Mouse (Mus musculus): ENCODE measurements at regions not wholly inside any gene's neighbourhood (a gene's known extent, or its start where the extent isn't known, plus 50 kb on each side); places are given as distances from the start of the nearest gene placed in this dataset.
A peak's percentile ranks its signal among the peaks of the same experiment; 100 is the strongest.

DNA sequence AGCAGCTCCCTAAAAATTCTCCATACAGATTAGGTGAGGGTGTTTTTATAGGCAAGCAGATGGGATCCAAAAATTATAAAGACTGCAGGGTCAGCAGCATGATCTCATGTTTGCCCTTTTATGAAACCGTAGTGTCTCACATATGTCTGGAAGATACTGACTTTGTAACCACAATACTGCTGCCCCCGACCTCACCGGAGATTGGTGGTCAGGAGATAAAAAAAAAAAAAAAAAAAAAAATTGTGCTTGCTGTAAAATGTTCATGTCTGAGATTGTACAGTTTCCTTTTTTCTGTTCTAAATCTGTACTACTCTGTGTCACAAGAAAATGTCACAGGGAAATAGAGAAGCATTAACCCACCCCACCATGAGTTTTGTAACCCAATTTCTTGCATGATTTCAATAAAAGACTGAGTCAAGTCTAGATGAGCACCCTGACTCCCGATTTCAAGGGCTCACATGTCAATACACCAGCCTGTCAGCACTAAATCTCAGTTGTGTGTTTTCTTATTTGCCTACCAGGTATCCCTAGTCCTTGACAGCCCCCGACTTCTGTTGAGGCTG, 169.5 kb upstream of the Ipo5 start:
- DNase-seq: no peak
- Histone ChIP-seq H3K4me1 (ENCODE audit: insufficient read depth) (no peaks in the 10 kb centered on the region), H3K27me3 (ENCODE audit: insufficient read depth, low read length) (no peaks in the 10 kb centered on the region), H3K4me2 (no peak overlapping the region), H3K9ac (no peak overlapping the region), H3K4me3 (ENCODE audit: low read depth, low read length) (no peak overlapping the region), H3K27ac (ENCODE audit: low read depth) (no peak overlapping the region), H3K9me3 (ENCODE audit: low read depth, low read length) (no peaks in the 10 kb centered on the region), H3K36me3 (ENCODE audit: insufficient read depth) (no peaks in the 10 kb centered on the region)
- no peak for ATAC-seq (ENCODE audit: insufficient read depth)
- TF ChIP-seq CTCF (IDR thresholded peaks at IDR 0.05; ENCODE audit: low read depth): no peak
- 79% methylated on average over 5 of the region's 5 CpGs for WGBS

DNA sequence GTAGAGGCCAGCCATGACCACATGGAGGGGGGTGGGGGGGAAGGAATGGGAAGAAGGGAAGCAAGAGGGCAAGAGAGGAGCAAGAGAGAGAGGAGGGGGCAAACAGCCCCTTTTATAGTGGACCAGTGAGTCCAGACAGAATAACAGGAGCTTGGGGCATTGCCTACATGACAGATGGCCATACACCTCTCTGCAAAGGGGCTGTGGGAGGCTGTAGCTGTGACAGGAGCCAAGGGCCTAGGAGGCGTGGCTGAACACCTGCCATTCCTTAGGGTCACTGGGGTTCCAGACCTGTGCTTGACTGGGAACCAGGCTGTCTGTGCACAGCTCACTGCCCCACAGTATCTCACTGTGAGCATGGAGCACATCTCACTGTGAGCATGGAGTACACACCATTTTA, 157.0 kb upstream of the Ipo5 start:
- 86% methylated on average over 1 of the region's 1 CpGs for WGBS
- Histone ChIP-seq H3K36me3 (ENCODE audit: insufficient read depth) (no peaks in the 10 kb centered on the region), H3K9me3 (ENCODE audit: low read depth, low read length) (no peaks in the 10 kb centered on the region), H3K4me1 (ENCODE audit: insufficient read depth) (no peaks in the 10 kb centered on the region), H3K27me3 (ENCODE audit: insufficient read depth, low read length) (no peaks in the 10 kb centered on the region), H3K4me3 (ENCODE audit: low read depth, low read length) (no peak overlapping the region), H3K27ac (ENCODE audit: low read depth) (no peak overlapping the region), H3K4me2 (no peak overlapping the region), H3K9ac (no peak overlapping the region)
- no peak for TF ChIP-seq CTCF (IDR thresholded peaks at IDR 0.05; ENCODE audit: low read depth)
- DNase-seq (no peak), ATAC-seq (ENCODE audit: insufficient read depth) (no peak)

DNA sequence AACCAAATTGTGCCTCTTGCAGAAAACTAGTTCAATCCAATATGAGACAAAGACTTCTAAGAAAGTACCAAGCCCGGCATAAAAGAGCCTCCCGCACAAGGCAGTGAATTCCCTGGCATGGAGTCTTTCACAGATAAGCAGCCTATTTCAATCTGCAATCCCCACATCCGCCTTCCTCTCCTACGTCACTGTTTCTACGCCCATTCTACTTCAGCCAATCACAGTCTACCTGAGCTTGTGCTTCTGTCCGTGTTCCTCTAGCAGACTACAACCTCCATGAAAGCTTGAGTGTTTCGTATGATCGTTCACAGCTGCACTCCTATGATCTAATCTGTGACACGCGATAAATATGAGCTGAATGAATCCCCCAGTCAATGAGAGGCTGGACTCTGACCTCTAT, 155.6 kb upstream of the Ipo5 start:
- no peak for TF ChIP-seq CTCF (IDR thresholded peaks at IDR 0.05; ENCODE audit: low read depth)
- Histone ChIP-seq H3K9me3 (ENCODE audit: low read depth, low read length) (no peaks in the 10 kb centered on the region), H3K36me3 (ENCODE audit: insufficient read depth) (no peaks in the 10 kb centered on the region), H3K4me1 (ENCODE audit: insufficient read depth) (no peaks in the 10 kb centered on the region), H3K27ac (ENCODE audit: low read depth) (no peak overlapping the region), H3K9ac (no peak overlapping the region), H3K4me2 (no peak overlapping the region), H3K27me3 (ENCODE audit: insufficient read depth, low read length) (no peaks in the 10 kb centered on the region), H3K4me3 (ENCODE audit: low read depth, low read length) (no peak overlapping the region)
- 51% methylated on average over 10 of the region's 10 CpGs for whole genome bisulfite sequencing
- ATAC-seq (ENCODE audit: insufficient read depth) (peak; percentile 75), DNase-seq (peak; percentile 62)

DNA sequence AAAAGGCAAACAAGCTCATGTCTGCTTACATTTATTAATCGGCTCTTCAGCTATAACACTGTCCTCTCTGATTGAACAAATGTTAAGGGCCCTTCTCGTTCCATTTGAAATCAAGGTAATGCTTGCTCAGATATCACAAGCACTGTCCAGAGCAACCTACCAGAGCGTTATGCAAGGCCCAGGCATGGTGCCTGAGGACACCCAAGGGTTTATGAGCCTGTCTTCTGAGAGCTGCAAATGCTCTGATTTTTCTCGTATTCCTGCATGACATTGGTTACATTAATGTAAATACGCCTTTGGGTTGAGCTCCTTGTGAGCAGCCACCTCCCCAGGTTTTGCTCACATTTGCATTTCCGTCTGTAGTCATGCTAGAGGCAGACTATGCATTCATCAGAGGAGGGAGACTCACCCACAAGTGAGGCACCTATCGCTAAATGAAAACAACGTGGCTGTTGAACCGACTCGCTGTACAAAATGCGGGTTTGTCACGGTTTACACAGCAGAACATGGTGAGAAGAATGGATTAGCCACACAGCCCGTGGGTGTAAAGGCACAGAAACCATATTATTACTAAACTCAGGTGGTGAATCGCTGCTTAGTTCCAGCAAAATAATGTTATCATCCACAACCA, 152.7 kb upstream of the Ipo5 start:
- ATAC-seq (ENCODE audit: insufficient read depth) (no peak), DNase-seq (no peak)
- Histone ChIP-seq H3K9ac (no peak overlapping the region), H3K4me2 (no peak overlapping the region), H3K36me3 (ENCODE audit: insufficient read depth) (no peaks in the 10 kb centered on the region), H3K27ac (ENCODE audit: low read depth) (no peak overlapping the region), H3K4me3 (ENCODE audit: low read depth, low read length) (no peak overlapping the region), H3K27me3 (ENCODE audit: insufficient read depth, low read length) (no peaks in the 10 kb centered on the region), H3K9me3 (ENCODE audit: low read depth, low read length) (no peaks in the 10 kb centered on the region), H3K4me1 (ENCODE audit: insufficient read depth) (no peaks in the 10 kb centered on the region)
- 78% methylated on average over 14 of the region's 14 CpGs for WGBS
- no peak for TF ChIP-seq CTCF (IDR thresholded peaks at IDR 0.05; ENCODE audit: low read depth)

DNA sequence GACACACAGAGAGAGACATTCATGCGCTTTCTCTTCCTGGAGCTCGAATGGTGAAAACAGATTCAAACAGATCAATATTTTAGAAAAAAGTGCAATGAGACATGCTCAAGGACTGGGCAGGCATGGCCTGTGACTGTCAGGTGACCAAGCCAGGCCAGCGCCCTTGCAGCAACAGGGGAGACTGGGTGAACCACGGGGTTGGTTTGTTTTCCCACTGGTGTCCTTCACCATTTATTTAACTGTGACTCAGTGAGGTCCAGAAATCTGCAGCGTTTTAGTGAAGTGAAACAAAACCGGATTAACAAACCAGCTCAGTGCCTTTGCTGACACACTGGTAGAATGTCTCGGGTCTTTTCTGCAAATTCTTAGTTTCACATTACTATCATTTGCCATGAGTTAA, 148.9 kb upstream of the Ipo5 start:
- H3K36me3 ChIP-seq (ENCODE audit: insufficient read depth): no peaks in the 10 kb centered on the region
- no peak for TF ChIP-seq CTCF (IDR thresholded peaks at IDR 0.05; ENCODE audit: low read depth)
- H3K4me3 ChIP-seq (ENCODE audit: low read depth, low read length): no peak overlapping the region
- no peak overlapping the region for H3K4me2 ChIP-seq
- H3K9me3 ChIP-seq (ENCODE audit: low read depth, low read length): no peaks in the 10 kb centered on the region
- H3K27ac ChIP-seq (ENCODE audit: low read depth): no peak overlapping the region
- H3K4me1 ChIP-seq (ENCODE audit: insufficient read depth): no peaks in the 10 kb centered on the region
- no peaks in the 10 kb centered on the region for H3K27me3 ChIP-seq (ENCODE audit: insufficient read depth, low read length)
- ATAC-seq (ENCODE audit: insufficient read depth) (no peak), DNase-seq (no peak)
- no peak overlapping the region for H3K9ac ChIP-seq
- WGBS: 58% methylated on average over 7 of the region's 7 CpGs

DNA sequence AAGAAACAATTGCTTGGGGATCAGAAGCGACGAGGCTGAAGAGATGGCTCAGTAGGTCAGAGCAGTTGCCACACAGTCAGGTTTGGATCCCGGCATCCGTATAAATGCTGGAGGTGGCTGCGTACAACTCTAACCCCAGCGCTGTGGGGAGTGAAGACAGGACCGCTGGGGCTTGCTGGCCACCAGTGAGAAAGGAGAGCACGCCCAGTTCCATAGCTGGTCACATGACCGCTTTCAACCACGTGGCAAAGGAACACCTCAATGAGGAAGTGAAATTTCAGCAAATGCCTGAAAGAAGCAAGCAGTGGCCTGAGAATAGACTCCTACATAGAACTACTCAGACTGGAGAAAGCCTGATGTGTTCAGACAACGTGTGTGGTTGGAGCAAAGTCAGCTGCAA, 148.3 kb upstream of the Ipo5 start:
- Histone ChIP-seq H3K4me1 (ENCODE audit: insufficient read depth) (no peaks in the 10 kb centered on the region), H3K36me3 (ENCODE audit: insufficient read depth) (no peaks in the 10 kb centered on the region), H3K9me3 (ENCODE audit: low read depth, low read length) (no peaks in the 10 kb centered on the region), H3K4me2 (no peak overlapping the region), H3K4me3 (ENCODE audit: low read depth, low read length) (no peak overlapping the region), H3K9ac (no peak overlapping the region), H3K27me3 (ENCODE audit: insufficient read depth, low read length) (no peaks in the 10 kb centered on the region), H3K27ac (ENCODE audit: low read depth) (no peak overlapping the region)
- peak; percentile 26 for DNase-seq
- ATAC-seq (ENCODE audit: insufficient read depth): no peak
- no peak for TF ChIP-seq CTCF (IDR thresholded peaks at IDR 0.05; ENCODE audit: low read depth)
- WGBS: 67% methylated on average over 11 of the region's 11 CpGs

DNA sequence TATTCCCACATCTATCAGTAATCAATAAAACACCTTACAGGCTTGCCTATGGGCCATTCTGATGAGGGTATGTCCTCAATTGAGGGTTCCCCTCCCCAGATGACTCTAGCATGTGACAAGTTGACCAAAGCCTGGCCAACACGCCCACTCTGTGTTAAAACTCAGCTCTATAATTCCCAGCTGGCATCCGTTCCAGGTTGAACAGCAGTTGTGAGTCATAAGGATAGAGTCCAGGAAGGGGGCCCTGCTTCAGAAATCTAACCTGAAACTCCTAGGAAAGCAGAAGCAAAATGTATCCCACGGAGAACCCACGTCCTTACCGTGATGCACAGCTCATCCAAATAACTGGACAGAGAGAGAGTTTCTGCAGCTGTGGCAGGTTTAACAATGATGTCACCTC, 147.2 kb upstream of the Ipo5 start:
- no peak for ATAC-seq (ENCODE audit: insufficient read depth)
- Histone ChIP-seq H3K4me1 (ENCODE audit: insufficient read depth) (no peaks in the 10 kb centered on the region), H3K9ac (no peak overlapping the region), H3K27me3 (ENCODE audit: insufficient read depth, low read length) (no peaks in the 10 kb centered on the region), H3K27ac (ENCODE audit: low read depth) (no peak overlapping the region), H3K9me3 (ENCODE audit: low read depth, low read length) (no peaks in the 10 kb centered on the region), H3K4me2 (no peak overlapping the region), H3K4me3 (ENCODE audit: low read depth, low read length) (no peak overlapping the region), H3K36me3 (ENCODE audit: insufficient read depth) (no peaks in the 10 kb centered on the region)
- no peak for TF ChIP-seq CTCF (IDR thresholded peaks at IDR 0.05; ENCODE audit: low read depth)
- 73% methylated on average over 5 of the region's 5 CpGs for WGBS
- DNase-seq: no peak
